Mouse (Mus musculus) heart, embryonic 13.5 days (tissue): ENCODE data around the gene Flvcr2. TPM values are rescaled to one million over a fixed set of nuclear protein-coding genes. Genes with fewer than 3 reads are reported as not detected.
"Not testable (repeated sequence)": the region's sequence is repeated elsewhere in the genome, so short reads cannot be mapped to it uniquely, and the experiment has no call there.

Source experiments
- ATAC-seq: fragments of 200-750 bp; cut with Nextera tagmentation; 2 replicates; pipeline ENCODE4 v1.8.0; 2017; ENCODE audit warnings: moderate TSS enrichment; ENCODE audit not compliant: insufficient number of reproducible peaks, low FRiP score, low TSS enrichment; ENCODE audit errors: extremely low read depth
- H3K27ac ChIP-seq: fragments of 300-500 bp; sonication (generic); replicated peaks from 2 replicates; pipeline ENCODE4 v1.5.1; 2015; ENCODE audit warnings: moderate library complexity, mild to moderate bottlenecking, inconsistent platforms
- H3K27me3 ChIP-seq: fragments of 300-500 bp; sonication (generic); replicated peaks from 2 replicates; pipeline ENCODE4 v1.6.1; 2015; ENCODE audit warnings: mild to moderate bottlenecking, inconsistent platforms
- H3K36me3 ChIP-seq: fragments of 300-500 bp; sonication (generic); 2 replicates; pipeline ENCODE4 v1.6.1; 2015; ENCODE audit warnings: mild to moderate bottlenecking, inconsistent platforms
- H3K4me1 ChIP-seq: fragments of 300-500 bp; sonication (generic); 2 replicates; pipeline ENCODE4 v1.6.1; 2015; ENCODE audit warnings: inconsistent platforms
- H3K4me2 ChIP-seq: fragments of 300-500 bp; sonication (generic); 2 replicates; pipeline ENCODE4 v1.6.1; 2015; ENCODE audit warnings: inconsistent platforms, mild to moderate bottlenecking, moderate library complexity
- H3K4me3 ChIP-seq: fragments of 300-500 bp; sonication (generic); 2 replicates; pipeline ENCODE4 v1.5.1; 2015; ENCODE audit warnings: moderate library complexity, mild to moderate bottlenecking, inconsistent platforms
- H3K9ac ChIP-seq: fragments of 300-500 bp; sonication (generic); 2 replicates; pipeline ENCODE4 v1.6.1; 2015; ENCODE audit warnings: inconsistent platforms, mild to moderate bottlenecking, moderate library complexity
- H3K9me3 ChIP-seq: fragments of 300-500 bp; sonication (generic); 2 replicates; pipeline ENCODE4 v1.6.1; 2016; ENCODE audit warnings: inconsistent platforms
- WGBS: fragments of 180-500 bp; shearing (Covaris S2); methylation state at CpG from one replicate; pipeline ENCODE4 v1.1.7; 2015; ENCODE audit warnings: mixed read lengths; 5-methylcytosine and 5-hydroxymethylcytosine counted together
- polyA plus RNA-seq: library from polyadenylated mRNA; unstranded; fragments of >200 nt; fragmentation: Nextera tagmentation; extraction: Ambion mirVana; gene quantifications from 2 replicates; pipeline ENCODE4 v1.2.1, GENCODE M21; 2015

The Flvcr2 gene
- 5.4 and 5.7 TPM in 2 replicates for polyA plus RNA-seq

GRCm38 (mm10) chr12:85745827-85746695, at the start of gene Flvcr2:
Gene Flvcr2 (plus strand): TSS chr12:85746539.
- under 1% methylated on average over 51 of the region's 51 CpGs for WGBS
- peak within 1 kb of the TSS; percentile 64 for H3K4me3 ChIP-seq
- peak; percentile 70; the same call in 1 of the 2 replicates for ATAC-seq
- H3K4me2 ChIP-seq: peak within 1 kb of the TSS; percentile 98
- peaks cover 15% of the 10 kb centered on the region for H3K4me1 ChIP-seq
- H3K27me3 ChIP-seq: peaks cover 24% of the 10 kb centered on the region
- H3K36me3 ChIP-seq: no peaks in the 10 kb centered on the region
- peak within 1 kb of the TSS; percentile 81 for H3K27ac ChIP-seq
- H3K9me3 ChIP-seq: no peaks in the 10 kb centered on the region
- H3K9ac ChIP-seq: peak within 1 kb of the TSS; percentile 84

GRCm38 (mm10) chr12:85698179-85698578, 48.2 kb upstream of the Flvcr2 start:
- ATAC-seq: peak; percentile 79
- not testable (repeated sequence) for H3K9me3 ChIP-seq

GRCm38 (mm10) chr12:85700191-85700841, 46.0 kb upstream of the Flvcr2 start:
- ATAC-seq: no peak
- Histone ChIP-seq H3K27ac (no peak overlapping the region), H3K27me3 (no peaks in the 10 kb centered on the region), H3K4me3 (no peak overlapping the region), H3K9me3 (no peaks in the 10 kb centered on the region), H3K4me1 (peaks cover 13% of the 10 kb centered on the region), H3K4me2 (no peak overlapping the region), H3K9ac (no peak overlapping the region), H3K36me3 (no peaks in the 10 kb centered on the region)
- 65% methylated on average over 6 of the region's 6 CpGs for WGBS

More at GRCm38 (mm10) chr12:85698179-85698578, 48.2 kb upstream of the Flvcr2 start:
- WGBS: 14% methylated on average over 13 of the region's 37 CpGs
- Histone ChIP-seq H3K4me2 (peak overlapping the region; percentile 58), H3K4me3 (peak overlapping the region; percentile 41), H3K27ac (peak overlapping the region; percentile 39; the same call in 1 of the 2 replicates), H3K9ac (peak overlapping the region; percentile 63; the same call in 1 of the 2 replicates)
- not testable (repeated sequence) for H3K4me1 ChIP-seq, H3K27me3 ChIP-seq, H3K36me3 ChIP-seq

- no peak for ATAC-seq
- H3K4me2 ChIP-seq: no peak overlapping the region
- no peaks in the 10 kb centered on the region for H3K36me3 ChIP-seq
- no peaks in the 10 kb centered on the region for H3K27me3 ChIP-seq
- WGBS: 67% methylated on average over 7 of the region's 7 CpGs
- peaks cover 17% of the 10 kb centered on the region for H3K4me1 ChIP-seq
- no peaks in the 10 kb centered on the region for H3K9me3 ChIP-seq
- H3K27ac ChIP-seq: no peak overlapping the region
- H3K9ac ChIP-seq: no peak overlapping the region
- no peak overlapping the region for H3K4me3 ChIP-seq
Measured at GRCm38 (mm10) chr12:85700842-85701223, 45.5 kb upstream of the Flvcr2 start.

GRCm38 (mm10) chr12:85702166-85703055, 43.9 kb upstream of the Flvcr2 start:
- Histone ChIP-seq H3K9ac (no peak overlapping the region), H3K4me2 (no peak overlapping the region), H3K4me1 (peaks cover 27% of the 10 kb centered on the region), H3K27ac (no peak overlapping the region), H3K9me3 (no peaks in the 10 kb centered on the region), H3K4me3 (no peak overlapping the region), H3K27me3 (no peaks in the 10 kb centered on the region; the same call in 1 of the 2 replicates), H3K36me3 (no peaks in the 10 kb centered on the region)
- WGBS: 76% methylated on average over 15 of the region's 15 CpGs
- no peak for ATAC-seq

GRCm38 (mm10) chr12:85703507-85703906, 42.8 kb upstream of the Flvcr2 start:
- peaks cover 4% of the 10 kb centered on the region; the same call in 1 of the 2 replicates for H3K27me3 ChIP-seq
- H3K4me1 ChIP-seq: peaks cover 27% of the 10 kb centered on the region
- no peaks in the 10 kb centered on the region for H3K36me3 ChIP-seq
- no peak for ATAC-seq
- no peak overlapping the region for H3K27ac ChIP-seq
- WGBS: 55% methylated on average over 3 of the region's 3 CpGs
- no peak overlapping the region for H3K9ac ChIP-seq
- H3K4me2 ChIP-seq: no peak overlapping the region
- no peaks in the 10 kb centered on the region for H3K9me3 ChIP-seq
- H3K4me3 ChIP-seq: no peak overlapping the region

- Histone ChIP-seq H3K4me3 (no peak overlapping the region), H3K27ac (peak overlapping the region; percentile 84), H3K4me2 (peak overlapping the region; percentile 88; the same call in 1 of the 2 replicates), H3K27me3 (peaks cover 4% of the 10 kb centered on the region; the same call in 1 of the 2 replicates), H3K9me3 (no peaks in the 10 kb centered on the region), H3K4me1 (peaks cover 27% of the 10 kb centered on the region), H3K9ac (peak overlapping the region; percentile 85), H3K36me3 (no peaks in the 10 kb centered on the region)
- ATAC-seq: no peak
- WGBS: 64% methylated on average over 7 of the region's 7 CpGs
Measured at GRCm38 (mm10) chr12:85704566-85704965, 41.8 kb upstream of the Flvcr2 start.

- H3K27me3 ChIP-seq: peaks cover 4% of the 10 kb centered on the region; the same call in 1 of the 2 replicates
- peak overlapping the region; percentile 85 for H3K9ac ChIP-seq
- H3K4me2 ChIP-seq: peak overlapping the region; percentile 88
- H3K36me3 ChIP-seq: no peaks in the 10 kb centered on the region
- peak; percentile 74; the same call in 1 of the 2 replicates for ATAC-seq
- 5% methylated on average over 20 of the region's 20 CpGs for WGBS
- peaks cover 27% of the 10 kb centered on the region for H3K4me1 ChIP-seq
- H3K9me3 ChIP-seq: no peaks in the 10 kb centered on the region
- H3K4me3 ChIP-seq: peak overlapping the region; percentile 57
- peak overlapping the region; percentile 84 for H3K27ac ChIP-seq
Measured at GRCm38 (mm10) chr12:85705002-85705830, 41.1 kb upstream of the Flvcr2 start.

- peaks cover 4% of the 10 kb centered on the region; the same call in 1 of the 2 replicates for H3K27me3 ChIP-seq
- peaks cover 27% of the 10 kb centered on the region for H3K4me1 ChIP-seq
- H3K9me3 ChIP-seq: no peaks in the 10 kb centered on the region
- no peak for ATAC-seq
- H3K9ac ChIP-seq: peak overlapping the region; percentile 85
- peak overlapping the region; percentile 57 for H3K4me3 ChIP-seq
- peak overlapping the region; percentile 88 for H3K4me2 ChIP-seq
- peak overlapping the region; percentile 84 for H3K27ac ChIP-seq
- H3K36me3 ChIP-seq: no peaks in the 10 kb centered on the region
- WGBS: 16% methylated on average over 17 of the region's 17 CpGs
Measured at GRCm38 (mm10) chr12:85705831-85706530, 40.4 kb upstream of the Flvcr2 start.

- Histone ChIP-seq H3K4me1 (peaks cover 27% of the 10 kb centered on the region), H3K9me3 (no peaks in the 10 kb centered on the region), H3K4me2 (no peak overlapping the region), H3K36me3 (no peaks in the 10 kb centered on the region), H3K27me3 (peaks cover 4% of the 10 kb centered on the region; the same call in 1 of the 2 replicates), H3K4me3 (no peak overlapping the region), H3K27ac (no peak overlapping the region), H3K9ac (no peak overlapping the region)
- no peak for ATAC-seq
- 59% methylated on average over 4 of the region's 4 CpGs for WGBS
Measured at GRCm38 (mm10) chr12:85706906-85707305, 39.4 kb upstream of the Flvcr2 start.
